Mouse (Mus musculus): ENCODE data around the gene Zdhhc4. TPM values are rescaled to one million over a fixed set of nuclear protein-coding genes. Genes with fewer than 3 reads are reported as not detected.
A peak's percentile ranks its signal among the peaks of the same experiment; 100 is the strongest.

Zdhhc4 gene
- total RNA-seq, 2 experiments from 2014 or later, result 46.2 to 51.5 TPM

DNA sequence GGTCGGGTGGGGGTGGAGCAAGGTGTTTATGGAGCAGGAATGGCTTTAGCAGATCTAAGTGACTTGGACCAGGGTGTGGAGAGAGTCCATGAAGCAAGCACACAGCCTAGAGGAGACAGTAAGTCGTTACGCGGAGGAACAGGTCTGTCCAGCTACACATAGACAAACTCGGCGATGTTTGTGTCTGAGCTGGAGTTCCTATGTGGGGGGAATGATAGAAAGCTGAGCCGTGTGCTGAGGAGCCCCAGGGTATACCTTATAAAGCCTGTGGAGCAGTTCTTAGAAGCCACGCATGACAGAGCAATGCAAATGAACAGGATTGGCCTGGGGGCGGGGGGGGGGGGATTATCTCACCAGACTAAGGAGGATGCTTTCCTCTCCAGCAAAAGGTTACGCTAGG, 49.8 kb downstream of the Zdhhc4 start:
- no peak for DNase-seq (ENCODE audit: low spot score in 2 of 2)

DNA sequence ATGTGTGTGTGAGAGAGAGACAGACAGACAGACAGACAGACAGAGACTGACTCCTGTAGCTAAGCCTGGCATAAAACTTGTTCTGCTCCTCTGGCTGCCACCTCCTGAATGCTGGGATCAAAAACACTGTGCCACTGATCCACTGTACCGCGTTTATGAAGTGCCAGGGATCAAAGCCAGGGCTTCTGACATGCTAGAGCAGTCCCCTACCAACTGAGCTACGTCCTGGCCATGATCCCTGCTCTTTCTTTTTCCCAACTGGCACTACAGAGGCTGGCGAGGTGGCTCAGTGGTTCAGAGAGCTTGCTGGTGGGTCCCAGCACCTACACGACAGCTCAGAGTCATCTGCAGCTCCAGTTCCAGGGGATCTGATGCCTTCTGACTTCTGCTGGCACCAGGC, 53.3 kb downstream of the Zdhhc4 start:
- no peak for DNase-seq (ENCODE audit: low spot score in 2 of 2)

DNA sequence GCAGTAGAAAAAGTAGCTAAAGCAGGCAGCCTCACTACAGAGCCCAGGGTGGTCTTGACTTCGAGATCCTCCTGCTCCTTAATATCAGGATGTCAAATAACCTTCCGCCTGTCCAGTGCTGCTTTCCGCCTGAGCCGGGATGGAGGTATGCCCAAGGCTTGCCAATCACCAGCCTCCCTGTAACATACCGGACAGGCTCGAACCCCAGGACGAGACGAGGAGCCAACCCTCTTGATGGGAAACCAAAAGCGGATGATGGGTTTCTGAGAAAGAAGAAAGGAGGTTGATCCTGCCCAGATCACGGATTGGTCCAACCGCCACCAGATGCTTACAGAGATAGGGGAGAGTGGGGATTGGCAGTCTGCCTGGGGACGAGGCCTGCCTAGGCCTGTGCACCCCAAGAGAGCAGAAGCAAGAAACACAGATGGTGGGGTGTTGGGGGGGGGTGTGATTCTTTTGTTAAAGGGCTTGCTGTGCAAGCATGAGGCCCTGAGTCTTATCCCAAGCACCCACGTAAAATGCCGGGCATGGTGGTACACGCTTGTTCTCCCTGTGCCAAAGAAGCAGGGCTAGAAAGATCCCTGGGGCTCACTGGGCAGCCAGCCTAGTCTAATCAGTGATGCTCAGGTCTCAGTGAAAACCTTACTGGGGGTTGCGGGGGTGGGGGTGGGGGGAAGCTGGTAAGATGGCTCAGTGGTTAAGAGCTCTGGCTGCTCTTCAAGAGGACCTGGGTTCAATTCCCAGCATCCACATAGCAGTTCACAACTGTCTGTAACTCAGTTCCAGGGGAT, 56.3 kb downstream of the Zdhhc4 start:
- no peak for DNase-seq (ENCODE audit: low spot score in 2 of 2)

DNA sequence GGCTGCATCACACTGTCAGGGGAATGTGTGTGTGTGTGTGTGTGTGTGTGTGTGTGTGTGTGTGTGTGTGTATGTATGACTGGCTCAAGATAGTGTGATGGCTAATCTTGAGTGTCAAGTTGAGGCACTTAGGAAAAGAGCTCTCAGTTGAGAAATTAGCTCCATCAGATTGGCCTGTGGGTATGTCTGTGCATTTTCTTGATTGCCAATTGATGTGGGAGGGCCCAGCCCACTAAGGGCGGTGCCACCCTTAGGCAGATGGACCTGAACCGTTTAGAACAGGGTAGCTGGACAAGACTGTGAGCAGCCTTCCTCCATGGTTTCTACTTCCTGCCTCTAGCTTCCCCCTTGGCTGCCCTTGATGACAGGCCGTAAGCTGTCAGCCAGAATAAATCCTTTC, 56.9 kb downstream of the Zdhhc4 start:
- DNase-seq (ENCODE audit: low spot score in 2 of 2), result no peak

DNA sequence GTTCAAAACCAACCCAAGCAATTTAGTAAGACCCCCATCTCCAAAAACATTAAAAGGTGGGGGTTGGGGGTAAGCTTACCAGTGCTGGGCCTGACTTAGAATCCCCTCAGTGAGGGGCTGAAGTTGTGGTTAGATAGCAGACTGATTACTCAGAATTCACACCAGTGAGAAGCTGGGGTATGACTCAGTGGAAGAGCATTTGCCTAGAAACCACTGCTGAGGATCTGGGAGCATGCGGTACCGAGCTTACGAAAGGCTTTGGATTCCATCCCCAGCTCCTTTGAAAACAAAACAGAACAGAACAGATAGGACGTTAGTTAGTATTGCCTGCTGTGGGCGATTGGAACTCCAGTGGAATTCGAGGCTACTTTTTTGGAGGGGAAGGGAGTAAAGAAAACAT, 57.4 kb downstream of the Zdhhc4 start:
- DNase-seq (ENCODE audit: low spot score in 2 of 2), result peak in 1 of 2 experiments; percentile 74

DNA sequence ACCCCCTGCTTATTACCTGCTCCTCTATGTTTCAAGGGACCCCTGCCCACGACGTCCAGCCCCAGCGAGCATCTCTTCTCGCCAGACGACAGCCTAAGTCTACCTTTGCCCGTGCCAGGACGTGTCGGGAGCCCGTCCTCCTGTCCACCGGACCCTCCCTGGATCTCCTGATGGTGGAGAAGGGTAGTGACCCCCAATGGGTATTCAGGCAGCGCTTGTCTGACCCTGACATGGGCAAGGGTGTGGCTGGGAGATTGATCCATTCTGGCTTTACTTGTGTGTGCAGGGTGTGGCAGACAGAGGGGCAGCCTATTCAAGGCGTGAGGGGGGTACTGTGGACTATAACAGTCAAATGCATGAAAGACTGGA, 58.9 kb downstream of the Zdhhc4 start:
- DNase-seq (ENCODE audit: low spot score in 2 of 2), result no peak

DNA sequence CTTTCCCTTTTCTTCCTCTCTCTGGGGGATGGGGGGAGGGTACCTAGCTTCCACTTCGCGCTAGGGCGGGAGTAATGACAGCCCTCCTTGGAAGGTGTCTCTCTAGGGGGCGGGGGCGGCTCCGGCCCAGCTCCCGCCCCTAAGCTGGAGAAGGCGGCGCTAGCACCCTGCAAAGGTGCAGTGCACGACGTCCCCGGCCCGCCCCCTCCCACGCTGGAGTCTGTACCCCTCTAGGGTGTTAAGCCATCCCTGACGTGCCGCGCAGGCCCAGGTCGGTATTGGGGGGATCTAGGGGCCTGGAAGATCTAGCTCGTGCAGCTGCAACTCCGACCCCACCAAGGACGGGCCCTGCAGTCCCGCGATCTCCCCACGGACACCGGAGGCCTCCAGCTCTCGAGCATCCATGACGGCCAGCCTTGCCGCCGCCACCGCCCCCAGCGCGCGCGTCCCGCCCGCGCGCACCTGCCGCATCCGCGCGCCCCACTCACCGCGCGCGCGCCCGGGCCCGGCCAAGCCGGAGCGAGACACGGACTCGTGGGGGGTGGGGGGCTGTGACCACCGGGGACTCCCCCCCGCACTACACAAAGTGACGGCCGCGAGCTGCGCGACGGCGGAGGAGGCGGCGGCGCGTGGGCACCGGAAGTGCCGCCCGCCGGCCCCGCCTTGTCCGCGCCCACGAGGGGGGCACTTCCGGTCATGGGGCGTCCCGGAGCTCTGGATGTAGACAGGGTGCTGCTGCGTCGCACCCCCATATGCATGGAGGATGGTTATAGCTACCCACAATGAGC, 59.5 kb downstream of the Zdhhc4 start, which contains the start of gene Zfp316:
TSS of gene Zfp316 (minus strand) at position 660 of the 788 bp plus-strand sequence.
- DNase-seq (ENCODE audit: low spot score in 2 of 2), result peak; percentile 60 to 73

DNA sequence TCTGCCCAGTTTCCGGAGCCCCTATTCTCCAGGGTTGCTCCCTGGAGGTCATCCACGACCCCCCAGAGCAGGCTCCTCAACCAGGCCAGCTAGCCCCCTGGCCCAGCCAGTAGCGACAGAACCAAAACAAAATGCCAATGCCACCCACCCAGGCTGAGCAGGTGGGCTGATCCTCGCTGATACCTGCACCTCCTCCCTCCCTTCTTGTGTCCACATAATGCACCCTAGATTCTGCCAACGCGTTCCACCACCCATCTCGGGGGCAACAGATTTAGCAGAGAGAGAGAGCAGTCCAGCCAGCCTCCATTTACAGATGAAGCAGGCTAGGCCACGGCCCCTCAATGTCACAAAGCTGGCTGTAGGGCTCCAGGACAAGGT, 60.1 kb downstream of the Zdhhc4 start:
- DNase-seq (ENCODE audit: low spot score in 2 of 2), result no peak

DNA sequence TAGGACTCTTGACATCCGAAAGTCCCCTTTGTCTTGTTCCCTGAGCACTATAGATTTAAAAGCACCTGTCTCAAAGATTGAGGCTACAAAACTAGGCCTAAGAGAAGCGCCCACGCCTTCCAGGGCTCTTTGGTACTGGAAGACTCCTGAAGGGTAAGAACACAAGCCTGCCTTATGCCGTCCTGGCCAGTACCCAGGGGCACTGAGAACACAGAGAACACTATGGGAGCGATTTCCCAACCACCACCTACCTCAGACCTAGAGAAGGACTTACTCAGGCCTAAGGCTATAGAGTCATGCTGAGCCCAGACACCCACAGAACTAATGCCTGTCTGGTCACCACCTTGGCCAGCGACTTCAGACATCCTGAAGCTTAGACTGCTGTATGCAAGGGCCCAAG, 62.3 kb downstream of the Zdhhc4 start:
- no peak for DNase-seq (ENCODE audit: low spot score in 2 of 2)

Other genes with a start within 250 kb of the Zdhhc4 start
- gene Rnf216, start 216.3 kb downstream of the Zdhhc4 start, total RNA-seq (2021), result 10 to 100 TPM; 48.2 to 49.3 TPM
- gene Olfr718-ps1, start 181.7 kb downstream of the Zdhhc4 start, total RNA-seq (2021), result under 1 TPM in 1 of 2 experiments, not detected in 1; 0.12 TPM
- gene Rbak, start 148.5 kb downstream of the Zdhhc4 start, total RNA-seq (2021), result 10 to 100 TPM; 14.3 to 15.1 TPM
- gene Spdye4b, start 148.2 kb downstream of the Zdhhc4 start, total RNA-seq (2021), result not detected
- not detected for gene Spdye4a, start 102.4 kb downstream of the Zdhhc4 start, total RNA-seq (2021)
- 10 to 100 TPM; 31.6 to 36.7 TPM for gene Zfp12, start 94.1 kb downstream of the Zdhhc4 start, total RNA-seq (2021)
- gene Zfp316, start 59.2 kb downstream of the Zdhhc4 start, total RNA-seq (2021), result 10 to 100 TPM; 23.7 to 24.7 TPM
- gene Zfp853, start 35.6 kb downstream of the Zdhhc4 start, total RNA-seq (2021), result 1 to 10 TPM; 4.1 to 4.2 TPM
- gene E130309D02Rik, start 13.9 kb downstream of the Zdhhc4 start, total RNA-seq (2021), result 10 to 100 TPM; 26.3 to 26.5 TPM
- gene Grid2ip, start 28.1 kb upstream of the Zdhhc4 start, total RNA-seq (2021), result 1 to 10 TPM; 1.5 to 2.0 TPM
- gene Kdelr2, start 74.6 kb upstream of the Zdhhc4 start, total RNA-seq (2021), result 10 to 100 TPM; 35.3 to 38.9 TPM
- gene Daglb, start 135.3 kb upstream of the Zdhhc4 start, total RNA-seq (2021), result 10 to 100 TPM; 29.1 TPM
- 100 to 1,000 TPM; 405 to 421 TPM for gene Rac1, start 198.8 kb upstream of the Zdhhc4 start, total RNA-seq (2021)